9 mouse cellular contexts compared by ENCODE assay signal in genomic region chr9:75313138-75313831, GRCm38 (mm10). TPM values are rescaled to one million over a fixed set of nuclear protein-coding genes. Genes with fewer than 3 reads are reported as not detected.
A peak's percentile ranks its signal among the peaks of the same experiment; 100 is the strongest.
DNase-seq lines count a peak whose midpoint lies in the region; ATAC-seq and TF ChIP-seq lines count a peak whose summit lies in the region.
"Had no signal": no experiment of that assay in that cellular context is flagged by ENCODE, and none has a peak within 500 bp of the region (broad histone marks: within the 10 kb centered on the region; RNA-seq: fewer than 3 reads in every experiment).

No protein-coding gene starts in this region.

- TF ChIP-seq CTCF in layer of hippocampus, adult 2 months (conservative IDR thresholded peaks at IDR 0.05), result no peak
- no peak for TF ChIP-seq CTCF in bone marrow macrophage, adult 2 months (IDR thresholded peaks at IDR 0.05; ENCODE audit: low read depth, low read length)

- 0 out of 2 replicates have a peak, but pooled peaks cover 1% of the 10 kb centered on the region for H3K36me3 ChIP-seq in hindbrain, embryonic 12.5 days
- peaks cover 4% of the 10 kb centered on the region; the same call in 1 of the 2 replicates for H3K36me3 ChIP-seq in midbrain, embryonic 14.5 days (ENCODE audit: control insufficient read depth, insufficient read depth, low read length)

- ATAC-seq in hindbrain, embryonic 12.5 days (ENCODE audit: low FRiP score), result peak; percentile 48
- peak; percentile 21; the same call in 1 of the 2 replicates for ATAC-seq in midbrain, embryonic 14.5 days (ENCODE audit: low FRiP score, low TSS enrichment)

- H3K4me3 ChIP-seq in layer of hippocampus, adult 2 months, result peak overlapping the region; percentile 93
- 0 out of 2 replicates have a peak overlapping the region, but pooled peaks have one; percentile 14 for H3K4me3 ChIP-seq in bone marrow macrophage, adult 2 months (ENCODE audit: insufficient read depth, low read length)
- peak overlapping the region; percentile 68 for H3K4me3 ChIP-seq in hindbrain, embryonic 12.5 days
- H3K4me3 ChIP-seq in midbrain, embryonic 14.5 days (replicated peaks; ENCODE audit: low read depth, low read length), result peak overlapping the region; percentile 50

- no peak for DNase-seq in layer of hippocampus, adult 2 months (ENCODE audit: low spot score in 2 of 2)
- DNase-seq in layer of hippocampus, postnatal 14 days (ENCODE audit: low spot score in 2 of 2), result no peak
- peak; percentile 75 for DNase-seq in midbrain, embryonic 14.5 days
- no peak for DNase-seq in gastrocnemius, adult 18-20 months (ENCODE audit: low spot score)
- DNase-seq in cerebellum, adult 18-20 months, result no peak
- DNase-seq in frontal cortex, postnatal 14 days (ENCODE audit: low spot score in 2 of 2), result no peak

- TF ChIP-seq POLR2A in bone marrow macrophage, adult 2 months (IDR thresholded peaks at IDR 0.05; ENCODE audit: borderline replicate concordance, low read depth, low read length), result no peak

- H3K4me1 ChIP-seq in bone marrow macrophage, adult 2 months (ENCODE audit: control insufficient read depth, insufficient read depth, low read length), result peaks cover 11% of the 10 kb centered on the region; the same call in 1 of the 2 replicates
- peaks cover 18% of the 10 kb centered on the region for H3K4me1 ChIP-seq in hindbrain, embryonic 12.5 days
- peaks cover 17% of the 10 kb centered on the region for H3K4me1 ChIP-seq in midbrain, embryonic 14.5 days (ENCODE audit: control insufficient read depth, insufficient read depth, low read length)

- peak overlapping the region; percentile 73 for H3K4me2 ChIP-seq in hindbrain, embryonic 12.5 days (replicated peaks)
- peak overlapping the region; percentile 79 for H3K4me2 ChIP-seq in midbrain, embryonic 14.5 days (ENCODE audit: low read length)

- no peaks in the 10 kb centered on the region for H3K27me3 ChIP-seq in hindbrain, embryonic 12.5 days
- H3K27me3 ChIP-seq in midbrain, embryonic 14.5 days (ENCODE audit: control insufficient read depth, insufficient read depth, low read length), result no peaks in the 10 kb centered on the region

- peak overlapping the region; percentile 77; the same call in 1 of the 2 replicates for H3K9ac ChIP-seq in hindbrain, embryonic 12.5 days
- peak overlapping the region; percentile 70 for H3K9ac ChIP-seq in midbrain, embryonic 14.5 days (replicated peaks; ENCODE audit: low read length)

- H3K27ac ChIP-seq in layer of hippocampus, adult 2 months, result peak overlapping the region; percentile 94; the same call in 1 of the 2 replicates
- no peak overlapping the region for H3K27ac ChIP-seq in bone marrow macrophage, adult 2 months (ENCODE audit: insufficient read depth, low read depth, low read length)
- H3K27ac ChIP-seq in hindbrain, embryonic 12.5 days, result 0 out of 2 replicates have a peak overlapping the region, but pooled peaks have one; percentile 77
- H3K27ac ChIP-seq in midbrain, embryonic 14.5 days (replicated peaks; ENCODE audit: low read depth, low read length), result peak overlapping the region; percentile 87

- WGBS in hindbrain, embryonic 12.5 days, result 30% methylated on average over 9 of the region's 11 CpGs
- WGBS in midbrain, embryonic 14.5 days, result 30% methylated on average over 11 of the region's 11 CpGs

- no peaks in the 10 kb centered on the region for H3K9me3 ChIP-seq in hindbrain, embryonic 12.5 days (replicated peaks)
- H3K9me3 ChIP-seq in midbrain, embryonic 14.5 days (ENCODE audit: control insufficient read depth, low read length), result no peaks in the 10 kb centered on the region

RNA-seq across cellular contexts. Expression of gene Gnb5, which starts 7.2 kb away (rescaled TPM):
- 100 to 1,000 TPM; 125 to 127 TPM for total RNA-seq in layer of hippocampus, adult 2 months (2021)
- total RNA-seq in layer of hippocampus, postnatal 14 days (2021), result 100 to 1,000 TPM; 115 to 120 TPM
- polyA plus RNA-seq in bone marrow macrophage, adult 2 months (2012; ENCODE audit: insufficient read depth, insufficient read length, missing spikeins), result 6.7 and 7.0 TPM in 2 replicates
- polyA plus RNA-seq in hindbrain, embryonic 12.5 days (2016; fragmentation: Nextera tagmentation; extraction: Ambion mirVana), result 33.4 and 35.3 TPM in 2 replicates
- polyA plus RNA-seq in midbrain, embryonic 14.5 days (2014; fragmentation: Nextera tagmentation; extraction: Ambion mirVana), result 69.6 and 70.1 TPM in 2 replicates
- 10 to 100 TPM; 12.1 to 12.6 TPM for total RNA-seq in gastrocnemius, adult 18-20 months (2021)

RNA-seq across cellular contexts. Expression of gene Bcl2l10, which starts 34.3 kb away (rescaled TPM):
- not detected for total RNA-seq in layer of hippocampus, adult 2 months (2021)
- total RNA-seq in layer of hippocampus, postnatal 14 days (2021), result under 1 TPM in 1 of 2 experiments, not detected in 1; 0.31 TPM
- not detected in 2 replicates for polyA plus RNA-seq in bone marrow macrophage, adult 2 months (2012; ENCODE audit: insufficient read depth, insufficient read length, missing spikeins)
- not detected in 2 replicates for polyA plus RNA-seq in hindbrain, embryonic 12.5 days (2016; fragmentation: Nextera tagmentation; extraction: Ambion mirVana)
- not detected in 2 replicates for polyA plus RNA-seq in midbrain, embryonic 14.5 days (2014; fragmentation: Nextera tagmentation; extraction: Ambion mirVana)
- not detected for total RNA-seq in gastrocnemius, adult 18-20 months (2021)
- total RNA-seq: common myeloid progenitor, adult 5-6 weeks had no signal

Comparison
In these comparisons a context has a peak if more than half of its experiments do, and no peak if none do; other contexts are left out.
1. H3K4me3 ChIP-seq: peak in every context shown above with its lines; median percentile 93 in layer of hippocampus, adult 2 months; 68 in hindbrain, embryonic 12.5 days; 50 in midbrain, embryonic 14.5 days; 14 in bone marrow macrophage, adult 2 months.
2. RNA of gene Gnb5, which starts 7.2 kb away (total RNA-seq): 125 to 127 TPM in layer of hippocampus, adult 2 months and 115 to 120 TPM in layer of hippocampus, postnatal 14 days; 12.1 to 12.6 TPM in gastrocnemius, adult 18-20 months; every median in the first group is over 4 times any median in the second.